Mouse (Mus musculus) lung, embryonic 14.5 days (tissue): ENCODE measurements around the gene Olfm3. TPM values are rescaled to one million over a fixed set of nuclear protein-coding genes. Genes with fewer than 3 reads are reported as not detected.

Source experiments
- ATAC-seq: fragments of 200-750 bp; cut with Nextera tagmentation; 2 replicates; pipeline ENCODE4 v1.8.0; 2017; ENCODE audit warnings: mild to moderate bottlenecking, moderate TSS enrichment, moderate library complexity; ENCODE audit not compliant: insufficient read depth
- DNase-seq: peaks from one replicate; pipeline ENCODE4 v3.0.0-alpha.2; 2015
- H3K27ac ChIP-seq: fragments of 300-500 bp; sonication (generic); 2 replicates; pipeline ENCODE4 v1.5.1; 2014; ENCODE audit warnings: low read depth, mild to moderate bottlenecking, moderate library complexity
- H3K27me3 ChIP-seq: fragments of 300-500 bp; sonication (generic); 2 replicates; pipeline ENCODE4 v1.6.1; 2014; ENCODE audit warnings: low read length, control low read depth; ENCODE audit not compliant: insufficient read depth
- H3K36me3 ChIP-seq: fragments of 300-500 bp; sonication (generic); 2 replicates; pipeline ENCODE4 v1.6.1; 2014; ENCODE audit warnings: control low read depth; ENCODE audit not compliant: insufficient read depth
- H3K4me1 ChIP-seq: fragments of 300-500 bp; sonication (generic); 2 replicates; pipeline ENCODE4 v1.6.1; 2014; ENCODE audit warnings: antibody characterized with exemption, control low read depth; ENCODE audit not compliant: insufficient read depth
- H3K4me2 ChIP-seq: fragments of 300-500 bp; sonication (generic); 2 replicates; pipeline ENCODE4 v1.6.1; 2014; ENCODE audit warnings: mild to moderate bottlenecking
- H3K4me3 ChIP-seq: fragments of 300-500 bp; sonication (generic); 2 replicates; pipeline ENCODE4 v1.5.1; 2014; ENCODE audit warnings: low read depth, low read length
- H3K9ac ChIP-seq: fragments of 300-500 bp; sonication (generic); 2 replicates; pipeline ENCODE4 v1.6.1; 2014
- H3K9me3 ChIP-seq: fragments of 300-500 bp; sonication (generic); 2 replicates; pipeline ENCODE4 v1.6.1; 2016; ENCODE audit warnings: low read depth, low read length, control low read depth
- CTCF ChIP-seq: IDR thresholded peaks from 2 replicates; pipeline ENCODE4 v1.5.1; 2016; ENCODE audit warnings: antibody characterized with exemption, low read depth
- WGBS: fragments of 180-500 bp; shearing (Covaris S2); extraction: QIAGEN DNeasy Blood & Tissue Kit; methylation state at CpG from one replicate; pipeline ENCODE4 v1.1.7; 2014; 5-methylcytosine and 5-hydroxymethylcytosine counted together
- polyA plus RNA-seq: library from polyadenylated mRNA; unstranded; fragments of >200 nt; fragmentation: Nextera tagmentation; extraction: Ambion mirVana; gene quantifications from 2 replicates; pipeline ENCODE4 v1.2.1, GENCODE M21; 2014

Olfm3 gene
- polyA plus RNA-seq, 1 experiment from 2014 or later, result not detected

GRCm38 (mm10) chr3:114930336-114930735 lies 26.5 kb downstream of the Olfm3 start:
- 59% methylated on average over 2 of the region's 2 CpGs for WGBS
- no peak for TF ChIP-seq CTCF
- no peaks in the 10 kb centered on the region for H3K36me3 ChIP-seq
- H3K9me3 ChIP-seq, result no peaks in the 10 kb centered on the region
- DNase-seq (no peak), ATAC-seq (no peak)
- H3K27ac ChIP-seq, result no peak overlapping the region
- no peak overlapping the region for H3K4me2 ChIP-seq
- no peaks in the 10 kb centered on the region for H3K27me3 ChIP-seq
- H3K9ac ChIP-seq, result no peak overlapping the region
- no peak overlapping the region for H3K4me3 ChIP-seq
- no peaks in the 10 kb centered on the region for H3K4me1 ChIP-seq

- no peak overlapping the region for H3K4me2 ChIP-seq
- no peaks in the 10 kb centered on the region for H3K9me3 ChIP-seq
- DNase-seq (no peak), ATAC-seq (no peak)
- H3K4me3 ChIP-seq, result no peak overlapping the region
- no peaks in the 10 kb centered on the region for H3K27me3 ChIP-seq
- H3K4me1 ChIP-seq, result no peaks in the 10 kb centered on the region
- no peaks in the 10 kb centered on the region for H3K36me3 ChIP-seq
- H3K27ac ChIP-seq, result no peak overlapping the region
- 56% methylated on average over 2 of the region's 2 CpGs for WGBS
- H3K9ac ChIP-seq, result no peak overlapping the region
- no peak for TF ChIP-seq CTCF
Measured at GRCm38 (mm10) chr3:114930796-114931195, 26.9 kb downstream of the Olfm3 start.

GRCm38 (mm10) chr3:114932881-114933280 lies 29.0 kb downstream of the Olfm3 start:
- no peaks in the 10 kb centered on the region for H3K4me1 ChIP-seq
- H3K27ac ChIP-seq, result no peak overlapping the region
- H3K9me3 ChIP-seq, result no peaks in the 10 kb centered on the region
- no peak overlapping the region for H3K9ac ChIP-seq
- no peak overlapping the region for H3K4me3 ChIP-seq
- 88% methylated on average over 2 of the region's 2 CpGs for WGBS
- no peak for ATAC-seq
- H3K36me3 ChIP-seq, result no peaks in the 10 kb centered on the region
- TF ChIP-seq CTCF, result no peak
- no peaks in the 10 kb centered on the region for H3K27me3 ChIP-seq
- DNase-seq, result no peak
- H3K4me2 ChIP-seq, result no peak overlapping the region

GRCm38 (mm10) chr3:114954904-114955303 lies 51.0 kb downstream of the Olfm3 start:
- DNase-seq (no peak), ATAC-seq (no peak)
- Histone ChIP-seq H3K9me3 (no peaks in the 10 kb centered on the region), H3K4me3 (no peak overlapping the region), H3K27ac (no peak overlapping the region), H3K9ac (no peak overlapping the region), H3K4me1 (no peaks in the 10 kb centered on the region), H3K4me2 (no peak overlapping the region), H3K27me3 (no peaks in the 10 kb centered on the region), H3K36me3 (no peaks in the 10 kb centered on the region)
- TF ChIP-seq CTCF, result no peak

GRCm38 (mm10) chr3:114959311-114959967 lies 55.6 kb downstream of the Olfm3 start:
- Histone ChIP-seq H3K36me3 (no peaks in the 10 kb centered on the region), H3K4me3 (no peak overlapping the region), H3K4me1 (no peaks in the 10 kb centered on the region), H3K27me3 (no peaks in the 10 kb centered on the region), H3K4me2 (no peak overlapping the region), H3K9me3 (no peaks in the 10 kb centered on the region), H3K27ac (no peak overlapping the region), H3K9ac (no peak overlapping the region)
- ATAC-seq (no peak), DNase-seq (no peak)
- no peak for TF ChIP-seq CTCF
- 76% methylated on average over 7 of the region's 7 CpGs for WGBS

- WGBS, result 66% methylated on average over 4 of the region's 4 CpGs
- DNase-seq (no peak), ATAC-seq (no peak)
- TF ChIP-seq CTCF, result peak; percentile 25; the same call in 1 of the 2 replicates
- Histone ChIP-seq H3K9ac (no peak overlapping the region), H3K4me2 (no peak overlapping the region), H3K27me3 (no peaks in the 10 kb centered on the region), H3K36me3 (no peaks in the 10 kb centered on the region), H3K27ac (no peak overlapping the region), H3K4me1 (no peaks in the 10 kb centered on the region), H3K4me3 (no peak overlapping the region), H3K9me3 (no peaks in the 10 kb centered on the region)
Measured at GRCm38 (mm10) chr3:114962316-114963083, 58.6 kb downstream of the Olfm3 start.

GRCm38 (mm10) chr3:114971183-114971582 lies 67.3 kb downstream of the Olfm3 start:
- Histone ChIP-seq H3K4me3 (no peak overlapping the region), H3K9ac (no peak overlapping the region), H3K27ac (no peak overlapping the region), H3K4me1 (no peaks in the 10 kb centered on the region), H3K36me3 (no peaks in the 10 kb centered on the region), H3K27me3 (no peaks in the 10 kb centered on the region), H3K9me3 (no peaks in the 10 kb centered on the region), H3K4me2 (no peak overlapping the region)
- DNase-seq (no peak), ATAC-seq (no peak)
- no peak for TF ChIP-seq CTCF
